Mouse (Mus musculus) right cerebral cortex, adult 18-20 months (tissue): ENCODE measurements around the gene Pnp2.
"Not testable (repeated sequence)": the region's sequence is repeated elsewhere in the genome, so short reads cannot be mapped to it uniquely, and the experiment has no call there.

ENCODE experiments used
- DNase-seq: peaks from one replicate; pipeline ENCODE4 v3.0.0; 2022; ENCODE audit warnings: mixed read lengths

Gene Pnp2

DNA sequence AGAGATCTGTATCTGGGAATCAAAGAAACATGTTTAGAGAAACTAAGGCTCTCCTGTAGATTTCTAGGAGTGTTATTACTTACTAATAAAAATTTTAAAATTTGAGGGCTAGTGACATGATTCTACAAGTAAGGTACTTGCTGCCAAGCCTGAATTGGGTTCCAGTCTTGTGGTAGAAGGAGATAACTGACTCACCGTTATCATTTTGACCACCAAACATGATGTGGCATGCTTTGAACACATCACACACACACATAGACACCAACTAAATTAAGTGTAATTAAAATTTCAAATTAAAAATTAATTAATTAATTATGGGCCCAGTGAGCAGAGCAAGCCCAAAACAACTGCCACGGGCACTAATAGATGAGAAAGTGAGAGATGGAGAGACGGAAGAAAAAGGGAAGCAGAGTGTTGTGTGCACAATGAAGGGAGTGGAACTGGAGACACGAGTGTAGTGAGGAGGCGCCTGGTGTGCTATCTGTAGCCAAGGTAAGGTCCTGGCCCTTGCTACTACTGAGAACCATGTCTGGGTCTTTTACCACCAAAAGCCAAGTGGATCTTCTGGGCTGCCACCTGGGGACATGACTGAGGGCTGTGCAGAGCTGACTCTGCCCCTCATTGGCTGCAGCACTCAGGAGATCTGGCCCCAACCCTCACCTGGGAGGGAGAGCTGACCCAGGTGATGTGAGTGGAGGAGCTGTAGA lies 2.6 kb downstream of the Pnp2 start:
- not testable (repeated sequence) for DNase-seq

GRCm38 (mm10) chr14:50968216-50968980 lies 12.6 kb downstream of the Pnp2 start:
- DNase-seq = no peak

DNA sequence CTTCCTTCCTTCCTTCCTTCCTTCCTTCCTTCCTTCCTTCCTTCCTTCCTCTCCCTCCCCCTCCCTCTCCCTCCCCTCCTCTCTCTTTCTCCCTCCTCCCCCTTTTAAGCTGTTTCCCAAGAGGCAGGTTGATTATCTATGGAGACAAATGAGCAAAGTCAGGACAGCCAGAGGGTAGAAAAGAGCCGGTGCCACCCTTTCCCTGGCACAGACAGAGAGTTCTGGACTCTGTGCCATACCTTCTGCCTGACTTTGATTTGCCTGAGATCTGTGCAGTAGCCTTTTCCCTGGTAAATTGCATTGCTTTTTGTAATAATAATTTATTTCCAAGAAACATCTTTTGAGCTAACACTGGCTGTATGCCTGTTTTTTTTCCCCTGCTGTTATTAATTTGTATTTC lies 13.2 kb downstream of the Pnp2 start:
- no peak for DNase-seq

DNA sequence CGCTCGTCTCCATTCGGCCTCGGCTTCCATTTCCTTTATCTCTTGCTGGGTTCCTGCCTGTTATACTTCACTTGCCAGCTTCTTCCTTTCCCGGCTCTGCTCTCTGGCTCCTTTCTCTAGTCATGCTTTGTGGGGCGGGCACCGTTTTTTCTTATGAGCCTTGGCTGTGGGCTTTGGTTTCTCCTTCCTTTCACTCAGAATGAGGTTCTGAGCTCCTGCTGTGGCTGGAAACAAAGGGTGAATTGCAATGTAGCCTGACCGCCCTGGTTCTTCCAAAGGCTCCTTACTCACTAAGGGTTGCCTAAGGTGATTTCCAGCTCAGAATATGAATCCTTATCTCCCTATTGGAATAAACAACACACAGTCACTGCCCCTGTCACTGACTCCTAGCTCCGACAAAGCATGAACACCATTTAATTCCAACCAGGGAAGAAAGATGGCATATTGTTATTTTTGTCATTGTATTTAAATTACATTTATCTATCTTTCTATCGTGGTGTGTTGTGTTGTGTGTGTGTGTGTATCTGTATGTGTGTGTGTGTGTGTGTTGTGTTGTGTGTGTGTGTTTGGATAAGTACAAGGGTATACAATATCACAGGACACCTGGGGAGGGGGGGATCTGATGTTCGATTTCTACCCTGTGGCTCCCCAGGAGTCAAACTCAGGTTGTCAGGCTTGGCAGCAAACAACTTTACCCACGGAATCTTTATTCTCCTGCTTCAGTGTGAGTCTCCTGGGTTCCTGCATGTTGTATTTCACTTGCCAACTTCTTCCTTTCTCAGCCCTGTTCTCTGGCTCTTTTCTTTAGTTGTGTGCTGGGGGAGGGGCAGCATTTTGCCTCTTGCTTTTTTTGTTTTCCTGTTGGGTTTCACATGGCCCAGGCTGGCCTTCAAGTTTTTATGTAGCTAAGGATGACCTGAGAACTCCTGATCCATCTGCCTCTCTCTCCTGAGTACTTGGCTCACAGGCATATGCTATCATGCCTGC lies 14.1 kb downstream of the Pnp2 start:
- DNase-seq = peak; percentile 38

GRCm38 (mm10) chr14:50970822-50971221 lies 15.0 kb downstream of the Pnp2 start:
- no peak for DNase-seq

DNA sequence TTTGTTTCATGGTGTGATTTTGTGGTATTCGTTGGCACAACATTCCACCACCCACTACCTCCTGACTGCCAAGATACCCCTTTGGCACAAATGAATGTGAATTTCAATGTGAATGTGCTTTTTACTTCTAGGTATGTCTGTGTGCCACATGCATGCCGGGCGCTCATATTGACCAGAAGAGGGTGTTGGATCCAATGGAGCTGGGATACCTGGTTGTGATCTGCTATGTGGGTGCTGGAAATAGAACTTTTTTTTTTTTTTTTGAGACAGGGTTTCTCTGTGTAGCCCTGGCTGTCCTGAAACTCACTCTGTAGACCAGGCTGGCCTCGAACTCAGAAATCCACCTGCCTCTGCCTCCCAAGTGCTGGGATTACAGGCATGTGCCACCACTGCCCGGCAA lies 17.3 kb downstream of the Pnp2 start:
- DNase-seq = not testable (repeated sequence)

- no peak for DNase-seq
Measured at GRCm38 (mm10) chr14:50973700-50974099, 17.9 kb downstream of the Pnp2 start.

- DNase-seq = no peak
Measured at GRCm38 (mm10) chr14:50975001-50975400, 19.2 kb downstream of the Pnp2 start.

GRCm38 (mm10) chr14:50976674-50977073 lies 20.9 kb downstream of the Pnp2 start:
- DNase-seq = no peak

GRCm38 (mm10) chr14:50978451-50978850 lies 22.7 kb downstream of the Pnp2 start:
- not testable (repeated sequence) for DNase-seq

DNA sequence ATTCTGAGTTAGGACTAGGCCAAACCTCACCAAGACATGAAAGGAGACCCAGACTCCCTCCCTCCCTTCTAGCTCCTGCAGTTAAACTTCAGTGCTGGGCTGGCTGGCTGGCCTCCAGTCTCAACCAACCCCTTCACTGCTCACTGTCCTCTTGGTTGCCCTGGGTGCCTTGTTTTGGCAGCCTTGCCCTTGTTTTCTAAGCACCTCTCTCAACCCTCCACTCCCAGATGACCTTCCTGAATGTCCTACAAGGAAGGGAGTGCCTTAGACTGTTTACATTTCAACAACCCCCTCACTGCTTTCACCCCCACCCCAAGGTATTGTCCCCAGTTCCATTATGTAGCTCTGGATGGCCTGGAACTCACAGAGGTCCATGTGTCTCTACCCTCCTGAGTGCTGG lies 23.8 kb downstream of the Pnp2 start:
- DNase-seq = no peak

DNA sequence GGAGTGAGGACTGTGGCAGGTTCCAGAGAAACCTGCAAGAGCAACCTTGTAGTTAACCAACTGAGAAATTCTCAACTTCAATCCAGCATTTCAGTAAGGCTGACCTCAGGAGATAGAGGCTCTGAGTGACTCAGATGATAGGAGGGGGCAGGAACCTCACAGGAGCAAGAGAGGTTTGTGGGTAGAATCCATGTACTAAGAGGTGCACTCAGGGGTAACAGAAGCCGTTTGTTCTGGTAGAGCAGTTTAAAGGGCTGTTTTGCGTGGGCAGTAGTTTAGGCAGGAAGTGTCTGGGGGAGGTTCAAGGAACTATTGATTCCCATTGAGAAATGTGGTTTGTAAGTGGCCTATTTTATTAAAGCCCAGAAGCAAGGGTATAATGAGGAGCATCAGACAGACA lies 25.4 kb downstream of the Pnp2 start:
- DNase-seq = no peak

- DNase-seq = no peak
Measured at GRCm38 (mm10) chr14:50981837-50982236, 26.0 kb downstream of the Pnp2 start.

DNA sequence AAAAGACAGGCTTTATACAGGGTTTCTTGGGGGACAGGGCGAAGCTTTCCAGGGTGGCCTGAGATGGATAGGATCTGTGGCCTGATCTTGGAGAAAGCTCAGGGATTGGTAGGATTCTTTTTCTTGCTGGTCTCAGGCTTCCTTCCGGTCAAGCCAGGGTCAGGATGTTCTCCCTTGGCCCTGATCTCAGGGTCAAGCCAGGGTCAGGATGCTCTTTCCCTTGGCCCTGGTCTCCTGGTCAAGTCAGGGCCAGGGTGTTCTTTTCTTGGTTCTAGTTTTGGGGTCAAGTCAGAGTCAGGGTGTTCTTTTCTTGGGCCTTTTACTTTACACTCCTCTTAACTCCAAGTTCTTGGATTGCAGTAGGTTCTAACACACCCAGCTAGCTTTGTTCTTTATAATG lies 31.9 kb downstream of the Pnp2 start:
- no peak for DNase-seq

DNA sequence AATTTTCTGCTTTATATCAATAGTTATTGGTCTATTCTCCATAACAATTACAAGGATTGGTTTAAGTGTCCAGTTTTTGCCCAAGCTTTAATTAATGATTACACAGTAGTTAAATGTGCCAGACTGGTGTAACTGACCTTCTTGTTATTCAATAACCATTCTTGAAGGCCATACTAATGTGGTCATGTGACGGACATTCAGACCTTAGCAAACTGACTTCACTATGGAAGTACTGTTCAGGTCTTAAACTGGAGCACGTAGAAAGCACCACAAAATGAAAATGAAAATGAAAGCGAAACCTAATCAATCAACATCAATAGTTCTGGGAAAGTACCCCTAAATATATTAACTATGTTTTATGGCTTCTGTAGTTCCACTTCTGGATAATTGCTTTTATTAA lies 35.2 kb downstream of the Pnp2 start:
- DNase-seq = no peak

DNA sequence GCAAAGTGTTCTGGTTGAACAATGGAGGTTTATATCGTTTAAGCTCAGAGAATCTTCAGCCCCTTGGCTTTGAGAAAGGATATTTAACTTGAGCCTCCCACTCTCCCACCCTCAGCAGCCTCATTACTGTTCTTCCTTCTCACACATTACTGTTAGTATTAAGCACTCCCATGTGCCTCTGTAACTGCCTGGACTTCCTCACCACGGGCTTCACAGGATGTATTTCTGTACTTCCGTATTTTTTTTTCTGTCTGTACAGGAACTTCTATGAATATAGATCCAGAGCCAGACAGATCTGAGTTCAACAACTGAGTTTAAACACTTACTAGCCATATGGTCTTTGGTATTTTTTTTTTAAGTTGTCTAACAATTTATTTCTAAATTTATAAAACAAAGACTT lies 41.3 kb downstream of the Pnp2 start:
- DNase-seq = no peak

- no peak for DNase-seq
Measured at GRCm38 (mm10) chr14:50997999-50998666, 42.3 kb downstream of the Pnp2 start.

DNA sequence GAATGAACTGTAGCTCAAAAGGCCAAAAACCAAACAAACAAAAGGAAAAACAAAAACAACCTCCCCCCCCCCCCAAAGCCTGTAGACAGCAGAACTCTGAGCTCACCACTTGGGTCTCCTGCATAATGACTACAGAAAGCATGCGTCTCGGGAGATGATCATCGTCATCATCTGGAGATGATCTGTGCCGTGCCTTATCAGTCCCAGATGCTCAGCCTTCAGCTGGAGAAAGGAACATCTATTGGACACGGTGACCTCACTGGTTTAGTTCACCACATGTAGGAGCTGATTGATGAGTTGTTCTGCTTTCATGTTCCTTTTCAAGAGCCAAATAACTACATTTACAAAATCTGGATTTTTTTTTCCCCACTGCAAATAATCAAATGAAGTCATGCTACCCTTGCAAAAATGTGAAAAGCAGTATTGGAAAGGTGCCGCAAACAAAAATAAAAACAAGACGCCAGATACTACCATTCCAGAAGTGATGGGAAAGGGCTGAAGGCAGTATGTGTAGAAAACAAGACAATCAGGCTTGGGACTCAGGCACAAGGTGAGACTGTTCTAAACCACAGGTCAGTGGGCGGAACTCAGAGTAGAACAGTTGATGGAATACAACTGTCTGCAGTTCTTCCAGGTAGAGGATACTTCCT lies 51.5 kb downstream of the Pnp2 start, which contains the start of gene Rnase10:
Gene Rnase10 (plus strand): TSS at position 600 of the 650 bp plus-strand sequence.
- DNase-seq = no peak

GRCm38 (mm10) chr14:51007914-51008713 lies 52.3 kb downstream of the Pnp2 start:
- DNase-seq = peak; percentile 36

DNA sequence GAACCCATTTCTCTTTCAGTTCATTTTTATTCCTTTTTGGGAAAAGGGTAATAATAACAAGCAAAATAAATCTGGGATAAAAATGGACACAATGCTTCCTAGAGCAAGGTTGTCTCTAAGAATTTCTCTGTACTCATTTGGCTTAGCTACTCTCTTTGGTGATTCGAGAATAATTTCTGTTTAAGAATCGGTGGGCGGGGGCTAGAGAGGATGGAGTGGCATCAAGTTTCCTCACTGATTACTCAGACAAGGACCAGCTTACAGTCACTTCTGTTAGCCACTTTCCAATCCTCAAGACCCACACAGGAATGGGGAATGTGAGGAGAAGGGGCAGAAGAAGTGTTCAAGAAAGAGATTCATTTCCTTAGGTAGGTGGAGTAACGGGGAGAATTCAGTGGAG lies 53.0 kb downstream of the Pnp2 start:
- no peak for DNase-seq

GRCm38 (mm10) chr14:51009572-51009971 lies 53.8 kb downstream of the Pnp2 start:
- DNase-seq = no peak
